Mouse (Mus musculus): ENCODE data around the gene Vpreb1.

- TF ChIP-seq POLR2A (IDR thresholded peaks at IDR 0.05; ENCODE audit: insufficient read length, low read depth) (no peak), USF1 (IDR thresholded peaks at IDR 0.05; ENCODE audit: low read depth) (no peak), MAX (IDR thresholded peaks at IDR 0.05; ENCODE audit: low read depth) (no peak), CEBPB (IDR thresholded peaks at IDR 0.05; ENCODE audit: insufficient read depth, poor library complexity, severe bottlenecking) (no peak)
These were observed 15.1 kb downstream of the Vpreb1 start for GRCm38 (mm10) chr16:16855541-16855940.

Measured in myocyte (in vitro differentiated cells).